Mouse (Mus musculus) fat pad, adult 2 months (tissue): ENCODE data around the gene Hsp90b1.
"Not testable (repeated sequence)": the region's sequence is repeated elsewhere in the genome, so short reads cannot be mapped to it uniquely, and the experiment has no call there.

Experiments used
- DNase-seq: peaks from one replicate; pipeline ENCODE4 v3.0.0-alpha.2; 2011; ENCODE audit warnings: low read depth, low spot score; ENCODE audit errors: extremely low read depth

Hsp90b1 gene

GRCm38 (mm10) chr10:86705318-86705921 is at the start of gene Hsp90b1, which contains the start of gene Ttc41:
Hsp90b1 (minus strand) TSS chr10:86705509.
Ttc41 (plus strand) TSS chr10:86705811.
- DNase-seq: peak; percentile 95

GRCm38 (mm10) chr10:86744306-86744705 is 39.0 kb upstream of the Hsp90b1 start:
- DNase-seq: no peak

GRCm38 (mm10) chr10:86742918-86743317 is 37.6 kb upstream of the Hsp90b1 start:
- DNase-seq: no peak

DNA sequence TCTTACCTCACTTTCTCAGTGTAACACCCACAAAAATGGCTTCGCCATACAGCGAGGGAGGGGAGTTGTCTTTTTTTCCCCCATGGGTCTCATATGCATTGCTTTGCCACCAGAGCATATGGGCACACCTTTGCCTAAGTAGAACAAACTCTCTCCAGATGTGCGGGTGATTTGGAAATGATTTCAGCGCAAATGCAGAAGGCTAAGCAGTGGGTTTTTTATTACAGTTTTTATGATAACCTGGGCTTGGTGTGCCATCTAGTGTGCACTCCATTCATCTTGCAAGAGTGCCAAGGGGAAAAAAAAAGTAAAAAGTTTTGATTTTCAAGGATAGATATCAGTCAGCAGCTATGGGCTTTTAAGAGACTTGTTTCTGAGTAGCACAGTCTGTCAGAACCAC is 29.7 kb upstream of the Hsp90b1 start:
- DNase-seq: no peak

GRCm38 (mm10) chr10:86731500-86731863 is 26.2 kb upstream of the Hsp90b1 start:
- DNase-seq: no peak

- DNase-seq: no peak
These were observed 25.7 kb upstream of the Hsp90b1 start for GRCm38 (mm10) chr10:86730823-86731499.

DNA sequence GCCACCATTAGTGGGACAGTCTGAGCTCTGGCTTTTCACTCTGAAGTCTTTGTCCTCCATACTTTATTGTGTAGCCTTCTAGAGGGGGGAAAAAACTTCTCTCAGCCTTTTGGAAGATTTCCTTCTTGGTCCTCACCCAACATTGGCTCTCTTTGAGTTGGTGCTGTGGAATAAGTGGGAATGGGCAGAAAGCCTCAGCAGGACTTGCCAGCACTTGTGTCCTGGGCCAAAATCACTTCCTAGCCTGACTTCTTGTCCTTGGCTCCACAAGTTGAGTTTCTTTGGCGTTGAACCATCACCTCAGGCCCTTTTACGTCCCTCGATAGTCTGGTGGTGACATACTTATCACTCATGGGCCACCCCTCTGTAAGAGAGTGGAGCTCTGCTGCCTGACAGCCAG is 22.9 kb upstream of the Hsp90b1 start:
- DNase-seq: no peak

DNA sequence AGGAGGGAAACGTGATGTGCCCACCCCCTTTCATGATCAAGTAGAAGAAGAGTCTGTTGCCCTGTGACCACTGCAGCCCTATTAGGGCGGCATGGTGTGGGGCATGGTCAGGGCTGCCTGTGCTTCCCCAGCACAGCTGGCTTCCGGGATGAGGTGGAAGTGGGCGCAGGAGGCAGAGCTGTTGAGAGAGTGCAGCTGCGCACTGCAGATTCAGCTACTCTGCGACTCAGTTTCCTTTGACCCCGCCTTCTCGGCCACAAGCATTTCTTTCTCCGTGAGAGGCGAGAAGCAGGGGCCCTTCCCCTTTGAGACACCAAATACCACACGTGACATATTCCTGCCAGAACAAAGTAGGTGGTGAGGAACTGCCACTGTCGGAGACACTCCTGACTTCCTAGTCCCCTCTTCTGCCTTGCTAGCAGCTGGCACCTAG is 22.3 kb upstream of the Hsp90b1 start:
- no peak for DNase-seq

- DNase-seq: no peak
These were observed 6.8 kb upstream of the Hsp90b1 start for GRCm38 (mm10) chr10:86712156-86712555.

DNA sequence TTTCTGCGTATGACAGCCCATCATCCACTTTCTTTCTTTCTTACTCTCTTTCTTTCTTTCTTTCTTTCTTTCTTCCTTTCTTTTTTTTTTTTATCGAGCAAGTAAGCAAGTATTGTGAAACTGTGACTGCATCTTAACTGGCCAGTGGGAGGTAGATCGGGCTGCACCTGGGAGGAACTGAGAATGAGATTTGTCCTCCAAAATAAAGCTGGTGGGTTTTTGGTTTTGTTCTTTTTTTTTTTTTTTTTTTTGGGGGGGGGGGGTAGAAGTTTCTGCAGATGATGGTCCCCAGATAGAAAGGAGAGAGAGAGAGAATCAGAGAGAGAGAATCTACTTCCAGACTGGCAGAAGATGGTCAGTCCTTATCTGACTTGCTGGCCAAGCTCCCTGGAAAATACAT is 1.8 kb upstream of the Hsp90b1 start:
- DNase-seq: no peak

GRCm38 (mm10) chr10:86705922-86706752 is 828 bp upstream of the Hsp90b1 start:
- DNase-seq: peak; percentile 83

DNA sequence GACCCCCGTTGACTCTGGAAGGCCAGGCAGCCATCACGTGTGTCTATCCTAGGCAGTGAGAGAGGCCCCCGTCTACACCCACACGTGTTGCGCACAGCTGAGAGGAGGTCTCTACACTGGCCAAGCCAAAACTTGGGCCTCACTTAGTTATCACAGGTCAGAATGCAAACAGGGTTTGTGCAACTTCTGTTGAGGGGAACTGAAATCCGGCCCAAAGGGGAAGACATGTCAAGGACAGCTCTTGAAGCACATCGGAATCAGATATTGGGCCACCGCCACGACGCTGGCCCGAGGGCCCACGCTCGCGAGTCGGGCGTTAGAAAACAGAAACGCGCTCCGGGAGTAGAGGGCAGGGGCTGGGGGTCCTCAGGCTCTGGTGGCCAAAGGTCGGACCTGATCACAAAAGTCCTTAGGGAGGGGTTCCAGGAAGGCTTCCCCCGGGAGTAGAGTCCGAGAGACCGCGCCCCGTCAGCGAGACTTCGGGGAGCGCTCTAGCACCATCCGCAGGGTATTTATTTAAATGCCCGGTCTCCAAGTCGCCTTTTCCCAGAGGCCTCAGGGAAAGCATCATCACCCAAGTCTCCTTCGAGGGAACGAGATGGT is 619 bp downstream of the Hsp90b1 start:
- DNase-seq: no peak

DNA sequence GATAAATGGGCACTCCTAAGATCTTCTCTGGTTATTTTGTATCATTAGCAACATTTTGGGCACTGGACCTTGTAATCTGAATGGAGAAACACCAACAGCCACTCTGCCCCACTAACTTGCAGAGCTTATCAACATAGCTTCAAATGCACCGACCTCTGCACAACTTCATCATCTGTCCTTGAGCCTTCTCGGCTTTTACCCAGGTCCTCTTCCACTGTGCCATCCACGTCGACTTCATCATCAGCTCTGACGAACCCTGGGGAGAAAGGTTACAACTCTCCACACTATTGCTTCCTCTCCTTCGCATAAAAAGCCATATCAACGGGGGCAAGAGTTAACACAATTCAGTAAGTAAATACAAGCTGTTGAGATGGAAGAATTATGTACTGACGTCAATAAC is 1.2 kb downstream of the Hsp90b1 start:
- DNase-seq: no peak

- DNase-seq: no peak
These were observed 1.9 kb downstream of the Hsp90b1 start for GRCm38 (mm10) chr10:86703375-86703774.

DNA sequence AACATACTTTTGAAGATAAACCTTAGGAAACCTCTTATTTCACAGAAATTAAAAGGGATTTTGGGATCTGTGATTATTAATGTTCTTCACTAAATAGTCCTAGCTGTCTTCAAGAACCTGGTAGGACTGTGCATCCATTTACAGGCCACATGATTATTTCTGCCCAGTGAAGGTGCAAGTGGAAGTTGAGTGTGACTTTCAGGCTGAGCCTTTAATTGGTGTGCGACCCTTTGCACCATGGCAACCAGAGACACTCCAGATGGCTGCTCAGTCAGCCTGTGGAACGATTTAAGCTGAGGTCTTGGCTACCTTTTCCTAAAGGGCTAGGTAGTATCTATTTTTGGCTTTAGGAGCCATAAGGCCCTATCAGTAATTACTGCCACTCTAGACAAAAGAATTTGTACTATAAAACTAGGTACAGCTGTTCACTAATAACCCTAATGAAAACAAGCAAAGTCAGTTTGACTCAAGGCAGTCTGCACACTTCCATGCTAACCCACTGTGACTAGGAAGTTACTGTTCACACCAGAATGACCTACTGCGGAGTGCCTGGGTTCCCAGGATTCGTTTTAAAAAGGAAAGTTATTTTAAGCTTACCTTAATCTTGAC is 2.9 kb downstream of the Hsp90b1 start:
- DNase-seq: no peak

GRCm38 (mm10) chr10:86700973-86701372 is 4.3 kb downstream of the Hsp90b1 start:
- no peak for DNase-seq

DNA sequence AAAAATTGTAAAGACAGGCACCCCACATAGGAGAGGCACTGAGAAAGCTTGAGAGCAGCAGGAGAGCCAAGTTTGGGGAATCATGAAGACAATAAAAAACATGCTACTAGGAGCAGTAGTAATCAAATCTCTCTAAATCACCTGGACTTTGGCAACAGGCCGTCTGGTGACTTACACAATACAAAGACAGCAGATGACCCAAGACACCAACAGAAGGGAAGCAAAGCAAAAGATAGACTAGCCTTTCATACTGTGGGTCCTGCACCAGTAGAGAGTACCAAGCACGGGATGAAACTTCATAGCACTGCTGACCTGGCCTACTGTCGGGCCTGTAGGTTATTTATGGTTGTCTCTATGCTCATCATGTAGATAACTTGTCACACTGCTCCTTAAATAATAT is 5.1 kb downstream of the Hsp90b1 start:
- DNase-seq: no peak

DNA sequence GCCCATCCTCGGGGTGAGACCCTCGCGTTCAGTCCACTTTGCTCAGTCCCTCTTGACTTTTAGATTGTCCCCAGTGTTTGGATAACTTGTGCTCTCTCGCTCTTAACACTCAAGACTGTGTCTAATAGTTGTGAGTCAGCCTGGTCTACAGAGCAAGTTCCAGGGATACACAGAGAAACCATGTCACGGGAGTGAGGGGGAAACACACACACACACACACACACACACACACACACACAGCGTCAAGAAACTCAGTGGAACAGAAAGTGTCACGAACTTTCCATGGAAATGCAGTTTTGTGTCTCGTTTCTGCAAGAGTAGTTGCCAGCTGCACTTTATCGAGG is 19.3 kb downstream of the Hsp90b1 start:
- not testable (repeated sequence) for DNase-seq

GRCm38 (mm10) chr10:86685179-86686016 is 19.9 kb downstream of the Hsp90b1 start:
- DNase-seq: not testable (repeated sequence)

GRCm38 (mm10) chr10:86684797-86685178 is 20.5 kb downstream of the Hsp90b1 start:
- not testable (repeated sequence) for DNase-seq
